Mouse (Mus musculus): ENCODE results near the gene Trappc2l.

DNA sequence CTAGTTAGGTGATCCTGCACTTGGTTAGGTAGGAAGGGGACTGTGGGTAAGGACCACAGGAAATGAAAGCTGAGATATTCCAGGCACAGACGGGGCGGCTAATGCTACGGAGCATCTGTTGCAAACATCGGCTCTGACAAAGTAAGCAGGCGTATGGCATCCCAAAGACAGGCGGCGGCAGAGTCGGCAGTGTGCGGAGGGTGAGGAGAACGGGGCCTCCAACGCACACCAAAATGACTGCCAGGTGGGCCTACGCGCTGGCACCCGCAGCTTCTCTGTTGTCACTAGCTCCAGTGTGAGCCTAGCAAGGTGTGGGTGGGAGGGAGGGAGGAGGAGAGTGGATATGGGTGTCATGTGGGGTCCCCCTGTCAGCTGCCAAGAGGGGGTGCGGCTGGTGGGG lies 30.0 kb downstream of the Trappc2l start:
- no peak for TF ChIP-seq CTCF (conservative IDR thresholded peaks at IDR 0.05; ENCODE audit: insufficient read depth, insufficient read length, low read depth, low read length)
- no peak for TF ChIP-seq POLR2A (IDR thresholded peaks at IDR 0.05; ENCODE audit: low read depth, low read length)
